8 mouse cellular contexts compared by ENCODE assay signal in the genomic region with DNA sequence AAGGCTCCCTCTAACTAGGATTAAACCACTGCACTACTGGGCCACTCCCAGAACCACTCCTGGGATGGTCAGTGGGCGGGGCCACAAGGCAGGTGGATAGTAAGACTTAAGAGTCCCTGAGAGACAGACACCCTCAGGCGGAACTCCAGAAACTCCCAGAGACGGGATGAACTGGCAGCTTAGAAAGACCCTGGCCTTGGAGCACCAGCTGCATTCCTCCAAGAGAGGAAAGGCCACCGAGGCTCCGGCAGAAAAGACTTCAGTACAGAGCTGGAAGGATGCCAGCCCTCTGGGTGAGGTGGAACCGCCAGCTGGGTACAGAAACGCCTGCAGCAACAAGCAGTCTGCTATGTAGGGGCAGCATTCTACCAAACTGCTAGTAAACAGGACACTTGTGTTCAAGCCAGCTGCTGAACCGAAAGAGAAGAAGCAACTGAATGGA.
DNase-seq lines count a peak whose midpoint lies in the region; ATAC-seq lines count a peak whose summit lies in the region.

No protein-coding gene starts in this region.

- H3K27ac ChIP-seq in hindbrain, embryonic 15.5 days (replicated peaks), result peak overlapping the region; percentile 67
- peak overlapping the region; percentile 62 for H3K27ac ChIP-seq in neural tube, embryonic 15.5 days (replicated peaks)

- H3K4me3 ChIP-seq in hindbrain, embryonic 15.5 days, result no peak overlapping the region
- H3K4me3 ChIP-seq in neural tube, embryonic 15.5 days (replicated peaks), result no peak overlapping the region

- no peaks in the 10 kb centered on the region for H3K27me3 ChIP-seq in hindbrain, embryonic 15.5 days
- H3K27me3 ChIP-seq in neural tube, embryonic 15.5 days (replicated peaks), result no peaks in the 10 kb centered on the region

- H3K4me1 ChIP-seq in hindbrain, embryonic 15.5 days (replicated peaks), result peaks cover 8% of the 10 kb centered on the region; the same call in 1 of the 2 replicates
- peaks cover 13% of the 10 kb centered on the region for H3K4me1 ChIP-seq in neural tube, embryonic 15.5 days

- H3K4me2 ChIP-seq in hindbrain, embryonic 15.5 days, result no peak overlapping the region
- H3K4me2 ChIP-seq in neural tube, embryonic 15.5 days, result no peak overlapping the region

- no peak for ATAC-seq in cerebellum, adult (ENCODE audit: insufficient number of reproducible peaks, low FRiP score, low TSS enrichment)
- peak; percentile 84 for ATAC-seq in hindbrain, embryonic 15.5 days (ENCODE audit: low FRiP score, low read depth)
- ATAC-seq in neural tube, embryonic 15.5 days (ENCODE audit: low FRiP score), result peak; percentile 62; the same call in 1 of the 2 replicates

- WGBS in hindbrain, embryonic 15.5 days, result 24% methylated on average over 8 of the region's 8 CpGs
- 28% methylated on average over 8 of the region's 8 CpGs for WGBS in neural tube, embryonic 15.5 days

- no peaks in the 10 kb centered on the region for H3K9me3 ChIP-seq in hindbrain, embryonic 15.5 days
- no peaks in the 10 kb centered on the region for H3K9me3 ChIP-seq in neural tube, embryonic 15.5 days (replicated peaks)

- no peak overlapping the region for H3K9ac ChIP-seq in hindbrain, embryonic 15.5 days
- H3K9ac ChIP-seq in neural tube, embryonic 15.5 days (replicated peaks), result no peak overlapping the region

- peak; percentile 65 for DNase-seq in cerebellum, adult 11-12 months
- DNase-seq in adrenal gland, adult 8-10 months, result peak; percentile 64
- DNase-seq in frontal cortex, postnatal 14 days (ENCODE audit: low spot score in 2 of 2), result peak; percentile 69 to 72
- peak; percentile 34 to 74 for DNase-seq in left cerebral cortex, adult 8-10 months (ENCODE audit: low spot score in 2 of 2)
- DNase-seq in spleen, adult 12 weeks (ENCODE audit: low spot score), result no peak

- no peaks in the 10 kb centered on the region; the same call in 1 of the 2 replicates for H3K36me3 ChIP-seq in hindbrain, embryonic 15.5 days
- peaks cover 10% of the 10 kb centered on the region for H3K36me3 ChIP-seq in neural tube, embryonic 15.5 days
